Mouse (Mus musculus): ENCODE data around the gene Gigyf1. TPM values are rescaled to one million over a fixed set of nuclear protein-coding genes. Genes with fewer than 3 reads are reported as not detected.
A peak's percentile ranks its signal among the peaks of the same experiment; 100 is the strongest.

Gigyf1 gene
- total and polyA plus RNA-seq, 3 experiments = 0.98 to 12.3 (median 5.9) TPM

DNA sequence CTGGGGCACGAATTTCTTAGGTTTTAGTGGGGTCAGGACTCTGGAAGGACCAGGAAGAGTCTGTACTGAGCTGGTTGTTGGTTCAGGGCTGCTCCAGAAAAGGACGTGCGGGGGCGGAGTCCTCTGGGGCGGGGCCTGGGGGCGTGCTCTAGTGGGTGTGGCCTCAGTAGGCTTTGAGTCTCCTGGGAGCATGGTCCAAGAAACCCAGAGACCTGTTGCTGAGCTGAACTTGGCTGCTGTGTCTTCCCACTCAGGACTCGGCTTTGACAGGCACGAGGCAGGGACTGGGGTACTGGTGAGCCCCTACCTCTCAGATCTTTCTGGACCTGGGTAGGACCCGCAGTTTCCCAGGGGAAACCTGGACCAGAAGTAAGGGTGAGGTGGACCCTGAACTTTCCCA lies 51.3 kb downstream of the Gigyf1 start, which contains the start of gene Tfr2:
Gene Tfr2, plus strand, starts transcription at position 176 of the 400 bp plus-strand sequence.
- no peak within 1 kb of the TSS for H3K27ac ChIP-seq (ENCODE audit: insufficient read depth, low read depth)

GRCm38 (mm10) chr5:137570181-137570580 lies 51.8 kb downstream of the Gigyf1 start:
- in situ Hi-C loops (cut with MboI; ENCODE audit: low pct_ligation_motif_present, low pct_unique_long_range_greater_than_20kb, low sequenced_read_pairs) = no loop called here
- H3K27ac ChIP-seq (ENCODE audit: insufficient read depth, low read depth) = no peak overlapping the region
- no peaks in the 10 kb centered on the region for H3K79me2 ChIP-seq (replicated peaks; ENCODE audit: control insufficient read depth, extremely low read depth, insufficient read depth, poor library complexity, severe bottlenecking)
- TF ChIP-seq CHD1 (IDR thresholded peaks at IDR 0.05; ENCODE audit: low read depth, low read length) (no peak), POLR2AphosphoS2 (IDR thresholded peaks at IDR 0.05; ENCODE audit: low read depth, low read length) (no peak), JUN (IDR thresholded peaks at IDR 0.05; ENCODE audit: insufficient read depth, low read depth, low read length) (no peak), USF1 (IDR thresholded peaks at IDR 0.05; ENCODE audit: low read depth, low read length) (no peak), BHLHE40 (IDR thresholded peaks at IDR 0.05; ENCODE audit: low read depth, low read length) (no peak), MAZ (IDR thresholded peaks at IDR 0.05; ENCODE audit: low read depth, low read length) (no peak), ZC3H11A (IDR thresholded peaks at IDR 0.05; ENCODE audit: low read depth, low read length) (no peak), ZNF384 (IDR thresholded peaks at IDR 0.05; ENCODE audit: low read depth, low read length) (no peak), HCFC1 (IDR thresholded peaks at IDR 0.05; ENCODE audit: low read depth, low read length) (no peak), MAFK (IDR thresholded peaks at IDR 0.05; ENCODE audit: insufficient replicate concordance, low read length) (no peak), POLR2A (IDR thresholded peaks at IDR 0.05; ENCODE audit: low read depth, low read length) (no peak), NELFE (IDR thresholded peaks at IDR 0.05; ENCODE audit: low read depth, low read length) (no peak), CTCF (conservative IDR thresholded peaks at IDR 0.05 in 1 of 2, IDR thresholded peaks at IDR 0.05 in 1 of 2; ENCODE audit: low read depth in 2 of 2, low read length in 2 of 2) (no peak)
- H3K9me3 ChIP-seq (replicated peaks; ENCODE audit: low read length) = no peaks in the 10 kb centered on the region
- H3K36me3 ChIP-seq (replicated peaks in 1 of 2; ENCODE audit: control insufficient read depth in 1 of 2, insufficient read depth in 1 of 2, low read length in 1 of 2) = no peaks in the 10 kb centered on the region
- H3K4me3 ChIP-seq (replicated peaks in 1 of 3; ENCODE audit: low read depth in 2 of 3, low read length in 2 of 3, poor library complexity in 1 of 3) = no peak overlapping the region
- peaks cover 10% of the 10 kb centered on the region for H3K27me3 ChIP-seq (replicated peaks)
- no peak overlapping the region for H3K9ac ChIP-seq (ENCODE audit: insufficient read depth, low read depth)
- DNase-seq (ENCODE audit: extremely low read depth) = no peak
- H3K4me2 ChIP-seq (ENCODE audit: insufficient read depth, low read depth, poor library complexity, severe bottlenecking) = peak overlapping the region; percentile 70; the same call in 1 of the 2 replicates
- peaks cover 2 to 26% of the 10 kb centered on the region in 2 experiments for H3K4me1 ChIP-seq (ENCODE audit: control insufficient read depth in 1 of 2, insufficient read depth in 2 of 2)
- dilution Hi-C loops (cut with MboI; ENCODE audit: extremely low pct_ligation_motif_present, extremely low pct_unique_long_range_greater_than_20kb, low sequenced_read_pairs) = no loop called here

More for the DNA sequence above, 51.3 kb downstream of the Gigyf1 start, which contains the start of gene Tfr2:
- Histone ChIP-seq H3K9me3 (replicated peaks; ENCODE audit: low read length) (no peaks in the 10 kb centered on the region), H3K36me3 (replicated peaks in 1 of 2; ENCODE audit: control insufficient read depth in 1 of 2, insufficient read depth in 1 of 2, low read length in 1 of 2) (no peaks in the 10 kb centered on the region), H3K4me1 (ENCODE audit: control insufficient read depth in 1 of 2, insufficient read depth in 2 of 2) (peaks cover 2 to 26% of the 10 kb centered on the region in 2 experiments), H3K9ac (ENCODE audit: insufficient read depth, low read depth) (no peak within 1 kb of the TSS), H3K4me3 (replicated peaks in 1 of 3; ENCODE audit: low read depth in 2 of 3, low read length in 2 of 3, poor library complexity in 1 of 3) (peak within 1 kb of the TSS; percentile 1 to 45 (median 29)), H3K27me3 (replicated peaks) (peaks cover 10% of the 10 kb centered on the region), H3K4me2 (ENCODE audit: insufficient read depth, low read depth, poor library complexity, severe bottlenecking) (peak within 1 kb of the TSS; percentile 70), H3K79me2 (replicated peaks; ENCODE audit: control insufficient read depth, extremely low read depth, insufficient read depth, poor library complexity, severe bottlenecking) (no peaks in the 10 kb centered on the region)
- in situ Hi-C loops (cut with MboI; ENCODE audit: low pct_ligation_motif_present, low pct_unique_long_range_greater_than_20kb, low sequenced_read_pairs) (loop anchor here (5.0 kb wide), 1 partner anchor 37 kb away; the partner anchor contains the start of genes Epo and Gnb2), dilution Hi-C loops (cut with MboI; ENCODE audit: extremely low pct_ligation_motif_present, extremely low pct_unique_long_range_greater_than_20kb, low sequenced_read_pairs) (no loop called here)
- no peak for TF ChIP-seq MAZ (IDR thresholded peaks at IDR 0.05; ENCODE audit: low read depth, low read length)
- no peak for TF ChIP-seq MAFK (IDR thresholded peaks at IDR 0.05; ENCODE audit: insufficient replicate concordance, low read length)
- 0 out of 2 replicates have a peak, but pooled peaks have one; percentile 44 for TF ChIP-seq MAX (IDR thresholded peaks at IDR 0.05; ENCODE audit: low read length)
- TF ChIP-seq CHD2 (IDR thresholded peaks at IDR 0.05; ENCODE audit: low read length) = no peak
- TF ChIP-seq USF1 (IDR thresholded peaks at IDR 0.05; ENCODE audit: low read depth, low read length) = no peak
- TF ChIP-seq POLR2AphosphoS2 (IDR thresholded peaks at IDR 0.05; ENCODE audit: low read depth, low read length) = no peak
- TF ChIP-seq PAX5 (IDR thresholded peaks at IDR 0.05; ENCODE audit: low read length) = no peak
- no peak for TF ChIP-seq UBTF (IDR thresholded peaks at IDR 0.05; ENCODE audit: low read depth, low read length)
- TF ChIP-seq MEF2A (IDR thresholded peaks at IDR 0.05; ENCODE audit: borderline replicate concordance, low read depth, low read length) = no peak
- 0 out of 2 replicates have a peak, but pooled peaks have one; percentile 44 for TF ChIP-seq NELFE (IDR thresholded peaks at IDR 0.05; ENCODE audit: low read depth, low read length)
- no peak for TF ChIP-seq CTCF (conservative IDR thresholded peaks at IDR 0.05 in 1 of 2, IDR thresholded peaks at IDR 0.05 in 1 of 2; ENCODE audit: low read depth in 2 of 2, low read length in 2 of 2)
- no peak for TF ChIP-seq ZNF384 (IDR thresholded peaks at IDR 0.05; ENCODE audit: low read depth, low read length)
- TF ChIP-seq HCFC1 (IDR thresholded peaks at IDR 0.05; ENCODE audit: low read depth, low read length) = no peak
- TF ChIP-seq POLR2A (IDR thresholded peaks at IDR 0.05; ENCODE audit: low read depth, low read length) = peak; percentile 49
- TF ChIP-seq CHD1 (IDR thresholded peaks at IDR 0.05; ENCODE audit: low read depth, low read length) = no peak
- TF ChIP-seq JUN (IDR thresholded peaks at IDR 0.05; ENCODE audit: insufficient read depth, low read depth, low read length) = no peak
- no peak for TF ChIP-seq TBP (conservative IDR thresholded peaks at IDR 0.05; ENCODE audit: low read depth, low read length)
- no peak for TF ChIP-seq JUND (conservative IDR thresholded peaks at IDR 0.05; ENCODE audit: low read depth, low read length)
- TF ChIP-seq TCF12 (IDR thresholded peaks at IDR 0.05; ENCODE audit: low read depth, low read length) = peak; percentile 17; the same call in 1 of the 2 replicates
- no peak for TF ChIP-seq SIN3A (IDR thresholded peaks at IDR 0.05; ENCODE audit: low read length)
- no peak for TF ChIP-seq USF2 (conservative IDR thresholded peaks at IDR 0.05; ENCODE audit: low read depth, low read length)
- DNase-seq (ENCODE audit: extremely low read depth) = peak; percentile 80
